Mouse (Mus musculus): Measurements from ENCODE around the gene Rnf150. TPM values are rescaled to one million over a fixed set of nuclear protein-coding genes. Genes with fewer than 3 reads are reported as not detected.
"Not testable (repeated sequence)": the region's sequence is repeated elsewhere in the genome, so short reads cannot be mapped to it uniquely, and the experiment has no call there.

Gene Rnf150
- polyA plus RNA-seq, 1 experiment from 2014 or later = 0.79 TPM

- no peaks in the 10 kb centered on the region for H3K36me3 ChIP-seq (ENCODE audit: control insufficient read depth, insufficient read depth)
- no peak overlapping the region for H3K27ac ChIP-seq (ENCODE audit: low read length)
- 65% methylated on average over 12 of the region's 12 CpGs for WGBS
- no peaks in the 10 kb centered on the region for H3K27me3 ChIP-seq (ENCODE audit: control insufficient read depth, insufficient read depth, low read length)
- H3K4me1 ChIP-seq (ENCODE audit: control insufficient read depth, insufficient read depth, low read length) = no peaks in the 10 kb centered on the region
- H3K4me2 ChIP-seq (ENCODE audit: low read depth, low read length) = no peak overlapping the region
- no peaks in the 10 kb centered on the region for H3K9me3 ChIP-seq (replicated peaks; ENCODE audit: control insufficient read depth, low read length)
- H3K9ac ChIP-seq (ENCODE audit: low read length) = no peak overlapping the region
- no peak for ATAC-seq (replicated peaks; ENCODE audit: extremely low read depth, insufficient read depth, low FRiP score)
- no peak overlapping the region for H3K4me3 ChIP-seq (ENCODE audit: low read length)
Observed at GRCm38 (mm10) chr8:83078701-83079533, 215.8 kb downstream of the Rnf150 start.

GRCm38 (mm10) chr8:83079534-83079844 lies 216.3 kb downstream of the Rnf150 start:
- WGBS = 87% methylated on average over 5 of the region's 5 CpGs
- Histone ChIP-seq H3K9me3 (replicated peaks; ENCODE audit: control insufficient read depth, low read length) (no peaks in the 10 kb centered on the region), H3K36me3 (ENCODE audit: control insufficient read depth, insufficient read depth) (no peaks in the 10 kb centered on the region), H3K4me1 (ENCODE audit: control insufficient read depth, insufficient read depth, low read length) (no peaks in the 10 kb centered on the region), H3K27ac (ENCODE audit: low read length) (no peak overlapping the region), H3K4me2 (ENCODE audit: low read depth, low read length) (no peak overlapping the region), H3K27me3 (ENCODE audit: control insufficient read depth, insufficient read depth, low read length) (no peaks in the 10 kb centered on the region), H3K4me3 (ENCODE audit: low read length) (no peak overlapping the region), H3K9ac (ENCODE audit: low read length) (no peak overlapping the region)
- ATAC-seq (replicated peaks; ENCODE audit: extremely low read depth, insufficient read depth, low FRiP score) = no peak

- Histone ChIP-seq H3K4me1 (ENCODE audit: control insufficient read depth, insufficient read depth, low read length) (no peaks in the 10 kb centered on the region), H3K9ac (ENCODE audit: low read length) (no peak overlapping the region), H3K4me2 (ENCODE audit: low read depth, low read length) (no peak overlapping the region), H3K27me3 (ENCODE audit: control insufficient read depth, insufficient read depth, low read length) (no peaks in the 10 kb centered on the region), H3K36me3 (ENCODE audit: control insufficient read depth, insufficient read depth) (no peaks in the 10 kb centered on the region), H3K27ac (ENCODE audit: low read length) (no peak overlapping the region), H3K9me3 (replicated peaks; ENCODE audit: control insufficient read depth, low read length) (no peaks in the 10 kb centered on the region), H3K4me3 (ENCODE audit: low read length) (no peak overlapping the region)
- no peak for ATAC-seq (replicated peaks; ENCODE audit: extremely low read depth, insufficient read depth, low FRiP score)
- WGBS = 67% methylated on average over 4 of the region's 4 CpGs
Observed at GRCm38 (mm10) chr8:83081266-83081665, 218.1 kb downstream of the Rnf150 start.

- 70% methylated on average over 7 of the region's 8 CpGs for WGBS
- H3K27me3 ChIP-seq (ENCODE audit: control insufficient read depth, insufficient read depth, low read length); H3K4me2 ChIP-seq (ENCODE audit: low read depth, low read length); H3K9ac ChIP-seq (ENCODE audit: low read length); H3K36me3 ChIP-seq (ENCODE audit: control insufficient read depth, insufficient read depth); H3K9me3 ChIP-seq (replicated peaks; ENCODE audit: control insufficient read depth, low read length); H3K4me3 ChIP-seq (ENCODE audit: low read length); ATAC-seq (replicated peaks; ENCODE audit: extremely low read depth, insufficient read depth, low FRiP score); H3K27ac ChIP-seq (ENCODE audit: low read length); H3K4me1 ChIP-seq (ENCODE audit: control insufficient read depth, insufficient read depth, low read length): not testable (repeated sequence)
Observed at GRCm38 (mm10) chr8:83081806-83082205, 218.7 kb downstream of the Rnf150 start.

GRCm38 (mm10) chr8:83082251-83082650 lies 219.1 kb downstream of the Rnf150 start:
- H3K9me3 ChIP-seq (replicated peaks; ENCODE audit: control insufficient read depth, low read length) = no peaks in the 10 kb centered on the region
- no peak overlapping the region for H3K4me2 ChIP-seq (ENCODE audit: low read depth, low read length)
- no peak overlapping the region for H3K27ac ChIP-seq (ENCODE audit: low read length)
- no peaks in the 10 kb centered on the region for H3K36me3 ChIP-seq (ENCODE audit: control insufficient read depth, insufficient read depth)
- no peak for ATAC-seq (replicated peaks; ENCODE audit: extremely low read depth, insufficient read depth, low FRiP score)
- WGBS = 71% methylated on average over 7 of the region's 7 CpGs
- no peaks in the 10 kb centered on the region for H3K27me3 ChIP-seq (ENCODE audit: control insufficient read depth, insufficient read depth, low read length)
- H3K4me1 ChIP-seq (ENCODE audit: control insufficient read depth, insufficient read depth, low read length) = no peaks in the 10 kb centered on the region
- no peak overlapping the region for H3K9ac ChIP-seq (ENCODE audit: low read length)
- no peak overlapping the region for H3K4me3 ChIP-seq (ENCODE audit: low read length)

GRCm38 (mm10) chr8:83083452-83083851 lies 220.3 kb downstream of the Rnf150 start:
- no peak overlapping the region for H3K27ac ChIP-seq (ENCODE audit: low read length)
- H3K9me3 ChIP-seq (replicated peaks; ENCODE audit: control insufficient read depth, low read length) = no peaks in the 10 kb centered on the region
- no peaks in the 10 kb centered on the region for H3K27me3 ChIP-seq (ENCODE audit: control insufficient read depth, insufficient read depth, low read length)
- no peak overlapping the region for H3K4me3 ChIP-seq (ENCODE audit: low read length)
- no peak overlapping the region for H3K9ac ChIP-seq (ENCODE audit: low read length)
- WGBS = 81% methylated on average over 6 of the region's 6 CpGs
- no peak overlapping the region for H3K4me2 ChIP-seq (ENCODE audit: low read depth, low read length)
- no peaks in the 10 kb centered on the region for H3K36me3 ChIP-seq (ENCODE audit: control insufficient read depth, insufficient read depth)
- H3K4me1 ChIP-seq (ENCODE audit: control insufficient read depth, insufficient read depth, low read length) = no peaks in the 10 kb centered on the region
- no peak for ATAC-seq (replicated peaks; ENCODE audit: extremely low read depth, insufficient read depth, low FRiP score)

- no peak overlapping the region for H3K9ac ChIP-seq (ENCODE audit: low read length)
- ATAC-seq (replicated peaks; ENCODE audit: extremely low read depth, insufficient read depth, low FRiP score) = no peak
- H3K4me1 ChIP-seq (ENCODE audit: control insufficient read depth, insufficient read depth, low read length) = no peaks in the 10 kb centered on the region
- H3K36me3 ChIP-seq (ENCODE audit: control insufficient read depth, insufficient read depth) = no peaks in the 10 kb centered on the region
- H3K27ac ChIP-seq (ENCODE audit: low read length) = no peak overlapping the region
- H3K4me3 ChIP-seq (ENCODE audit: low read length) = no peak overlapping the region
- H3K9me3 ChIP-seq (replicated peaks; ENCODE audit: control insufficient read depth, low read length) = no peaks in the 10 kb centered on the region
- no peaks in the 10 kb centered on the region for H3K27me3 ChIP-seq (ENCODE audit: control insufficient read depth, insufficient read depth, low read length)
- H3K4me2 ChIP-seq (ENCODE audit: low read depth, low read length) = no peak overlapping the region
- 52% methylated on average over 3 of the region's 3 CpGs for WGBS
Observed at GRCm38 (mm10) chr8:83085581-83085980, 222.4 kb downstream of the Rnf150 start.

- Histone ChIP-seq H3K9me3 (replicated peaks; ENCODE audit: control insufficient read depth, low read length) (no peaks in the 10 kb centered on the region), H3K27ac (ENCODE audit: low read length) (no peak overlapping the region), H3K4me3 (ENCODE audit: low read length) (no peak overlapping the region), H3K9ac (ENCODE audit: low read length) (no peak overlapping the region), H3K27me3 (ENCODE audit: control insufficient read depth, insufficient read depth, low read length) (no peaks in the 10 kb centered on the region), H3K4me1 (ENCODE audit: control insufficient read depth, insufficient read depth, low read length) (no peaks in the 10 kb centered on the region), H3K36me3 (ENCODE audit: control insufficient read depth, insufficient read depth) (no peaks in the 10 kb centered on the region), H3K4me2 (ENCODE audit: low read depth, low read length) (no peak overlapping the region)
- ATAC-seq (replicated peaks; ENCODE audit: extremely low read depth, insufficient read depth, low FRiP score) = no peak
- WGBS = 74% methylated on average over 8 of the region's 8 CpGs
Observed at GRCm38 (mm10) chr8:83086625-83087024, 223.5 kb downstream of the Rnf150 start.

GRCm38 (mm10) chr8:83087604-83088003 lies 224.4 kb downstream of the Rnf150 start:
- no peaks in the 10 kb centered on the region for H3K36me3 ChIP-seq (ENCODE audit: control insufficient read depth, insufficient read depth)
- H3K9me3 ChIP-seq (replicated peaks; ENCODE audit: control insufficient read depth, low read length) = no peaks in the 10 kb centered on the region
- no peak overlapping the region for H3K9ac ChIP-seq (ENCODE audit: low read length)
- H3K27ac ChIP-seq (ENCODE audit: low read length) = no peak overlapping the region
- H3K27me3 ChIP-seq (ENCODE audit: control insufficient read depth, insufficient read depth, low read length) = no peaks in the 10 kb centered on the region
- no peak overlapping the region for H3K4me3 ChIP-seq (ENCODE audit: low read length)
- no peaks in the 10 kb centered on the region for H3K4me1 ChIP-seq (ENCODE audit: control insufficient read depth, insufficient read depth, low read length)
- no peak overlapping the region for H3K4me2 ChIP-seq (ENCODE audit: low read depth, low read length)
- no peak for ATAC-seq (replicated peaks; ENCODE audit: extremely low read depth, insufficient read depth, low FRiP score)

All from heart, embryonic 16.5 days (tissue).